Mouse (Mus musculus): ENCODE measurements around the gene Tdrkh.

- TF ChIP-seq CTCF (conservative IDR thresholded peaks at IDR 0.05 in 1 of 2, IDR thresholded peaks at IDR 0.05 in 1 of 2; ENCODE audit: low read depth in 2 of 2, low read length in 2 of 2): no peak
- TF ChIP-seq MAX (IDR thresholded peaks at IDR 0.05; ENCODE audit: low read length): no peak
- no peak for TF ChIP-seq NELFE (IDR thresholded peaks at IDR 0.05; ENCODE audit: low read depth, low read length)
- TF ChIP-seq HCFC1 (IDR thresholded peaks at IDR 0.05; ENCODE audit: low read depth, low read length): no peak
- TF ChIP-seq ZC3H11A (IDR thresholded peaks at IDR 0.05; ENCODE audit: low read depth, low read length): no peak
- TF ChIP-seq ELF1 (IDR thresholded peaks at IDR 0.05; ENCODE audit: low read depth, low read length): no peak
- no peak for TF ChIP-seq EP300 (IDR thresholded peaks at IDR 0.05; ENCODE audit: low read length)
- TF ChIP-seq POLR2A (IDR thresholded peaks at IDR 0.05; ENCODE audit: low read depth, low read length): no peak
- no peak for TF ChIP-seq CHD2 (IDR thresholded peaks at IDR 0.05; ENCODE audit: low read length)
- TF ChIP-seq UBTF (IDR thresholded peaks at IDR 0.05; ENCODE audit: low read depth, low read length): no peak
- no peak for TF ChIP-seq MAFK (IDR thresholded peaks at IDR 0.05; ENCODE audit: insufficient replicate concordance, low read length)
- no peak for TF ChIP-seq JUN (IDR thresholded peaks at IDR 0.05; ENCODE audit: insufficient read depth, low read depth, low read length)
Observed at GRCm38 (mm10) chr3:94393049-94393448, 20.0 kb upstream of the Tdrkh start.
